Mouse (Mus musculus) neural tube, embryonic 10.5 days (tissue): ENCODE measurements at regions not wholly inside any gene's neighbourhood (a gene's known extent, or its start where the extent isn't known, plus 50 kb on each side); places are given as distances from the start of the nearest gene placed in this dataset.

Experiments used
- DNase-seq: peaks from one replicate; pipeline ENCODE4 v3.0.0-alpha.2; 2017; ENCODE audit warnings: low spot score; ENCODE audit errors: extremely low spot score

- peak; percentile 5 for DNase-seq
Measured at GRCm38 (mm10) chr3:9373896-9374295, 236.0 kb downstream of the Zfp704 start.

- DNase-seq: peak; percentile 8
Measured at GRCm38 (mm10) chr3:9370096-9370495, 239.8 kb downstream of the Zfp704 start.

GRCm38 (mm10) chr3:9365791-9366190 is 244.1 kb downstream of the Zfp704 start:
- peak; percentile 10 for DNase-seq

- DNase-seq: peak; percentile 7
Measured at GRCm38 (mm10) chr3:9359186-9359585, 250.7 kb downstream of the Zfp704 start.

GRCm38 (mm10) chr3:9358111-9358510 is 251.8 kb downstream of the Zfp704 start:
- DNase-seq: peak; percentile 26

- no peak for DNase-seq
Measured at GRCm38 (mm10) chr3:9357639-9358038, 252.2 kb downstream of the Zfp704 start.

GRCm38 (mm10) chr3:9355875-9356274 is 254.0 kb downstream of the Zfp704 start:
- no peak for DNase-seq

GRCm38 (mm10) chr3:9354756-9355155 is 255.1 kb downstream of the Zfp704 start:
- DNase-seq: no peak

GRCm38 (mm10) chr3:9352251-9352650 is 257.6 kb downstream of the Zfp704 start:
- DNase-seq: no peak

- no peak for DNase-seq
Measured at GRCm38 (mm10) chr3:9349822-9350221, 260.1 kb downstream of the Zfp704 start.

- DNase-seq: no peak
Measured at GRCm38 (mm10) chr3:9347446-9347860, 262.4 kb downstream of the Zfp704 start.

- DNase-seq: peak; percentile 72
Measured at GRCm38 (mm10) chr3:9346857-9347445, 262.9 kb downstream of the Zfp704 start.

GRCm38 (mm10) chr3:9346356-9346755 is 263.5 kb downstream of the Zfp704 start:
- DNase-seq: no peak

- no peak for DNase-seq
Measured at GRCm38 (mm10) chr3:9345885-9346284, 264.0 kb downstream of the Zfp704 start.

- DNase-seq: peak; percentile 47
Measured at GRCm38 (mm10) chr3:9343586-9343985, 266.3 kb downstream of the Zfp704 start.

- no peak for DNase-seq
Measured at GRCm38 (mm10) chr3:9342167-9342566, 267.7 kb downstream of the Zfp704 start.

- DNase-seq: no peak
Measured at GRCm38 (mm10) chr3:9341657-9342056, 268.2 kb downstream of the Zfp704 start.

GRCm38 (mm10) chr3:9341244-9341643 is 268.6 kb downstream of the Zfp704 start:
- DNase-seq: no peak

GRCm38 (mm10) chr3:9340788-9341187 is 269.1 kb downstream of the Zfp704 start:
- DNase-seq: peak; percentile 73

GRCm38 (mm10) chr3:9340344-9340743 is 269.5 kb downstream of the Zfp704 start:
- DNase-seq: no peak

- DNase-seq: no peak
Measured at GRCm38 (mm10) chr3:9339669-9340068, 270.2 kb downstream of the Zfp704 start.

- no peak for DNase-seq
Measured at GRCm38 (mm10) chr3:9335580-9335979, 274.3 kb downstream of the Zfp704 start.
